10 mouse cellular contexts compared by ENCODE assay signal in genomic region chr17:29245725-29246124, GRCm38 (mm10). TPM values are rescaled to one million over a fixed set of nuclear protein-coding genes. Genes with fewer than 3 reads are reported as not detected.
A peak's percentile ranks its signal among the peaks of the same experiment; 100 is the strongest.
DNase-seq lines count a peak whose midpoint lies in the region; ATAC-seq lines count a peak whose summit lies in the region.
"Had no signal": no experiment of that assay in that cellular context is flagged by ENCODE, and none has a peak within 500 bp of the region (broad histone marks: within the 10 kb centered on the region; RNA-seq: fewer than 3 reads in every experiment).

No protein-coding gene starts in this region.

- peak; percentile 27 for DNase-seq in left cerebral cortex, postnatal 4 days
- no peak for DNase-seq in left cerebral cortex, postnatal 36 days (ENCODE audit: low spot score in 2 of 2)
- no peak for DNase-seq in limb, embryonic 10.5 days (ENCODE audit: low spot score)
- DNase-seq in kidney, postnatal 10 days = no peak
- DNase-seq in heart, adult 9 months (ENCODE audit: low spot score in 2 of 2) = no peak
- no peak for DNase-seq in kidney, adult 8-10 months
- DNase-seq: heart, postnatal 14 days had no signal

- no peak overlapping the region for H3K4me2 ChIP-seq in neural tube, embryonic 15.5 days
- H3K4me2 ChIP-seq: liver, embryonic 11.5 days had no signal

- no peaks in the 10 kb centered on the region for H3K9me3 ChIP-seq in limb, embryonic 10.5 days (replicated peaks)
- no peaks in the 10 kb centered on the region for H3K9me3 ChIP-seq in neural tube, embryonic 15.5 days (replicated peaks)

- peaks cover 11% of the 10 kb centered on the region for H3K27me3 ChIP-seq in limb, embryonic 10.5 days (ENCODE audit: low read depth, poor library complexity, severe bottlenecking)
- H3K27me3 ChIP-seq in neural tube, embryonic 15.5 days (replicated peaks) = no peaks in the 10 kb centered on the region

- 0 out of 2 replicates have a peak overlapping the region, but pooled peaks have one; percentile 7 for H3K9ac ChIP-seq in neural tube, embryonic 15.5 days (replicated peaks)

- peaks cover 24% of the 10 kb centered on the region for H3K36me3 ChIP-seq in limb, embryonic 10.5 days
- H3K36me3 ChIP-seq in neural tube, embryonic 15.5 days = peaks cover 13% of the 10 kb centered on the region

- intact Hi-C loops in left cerebral cortex, postnatal 4 days (cut with DNase I) = loop anchor here (5.0 kb wide), 1 partner anchor 198 kb away; no protein-coding TSS in a partner anchor
- intact Hi-C loops in left cerebral cortex, postnatal 36 days (cut with DNase I) = loop anchor here (2.0 to 5.0 kb wide), 3 partner anchors 67 to 198 kb away; no protein-coding TSS in a partner anchor

- peak overlapping the region; percentile 68 for H3K27ac ChIP-seq in limb, embryonic 10.5 days
- peak overlapping the region; percentile 45; the same call in 1 of the 2 replicates for H3K27ac ChIP-seq in neural tube, embryonic 15.5 days (replicated peaks)

- H3K4me3 ChIP-seq in limb, embryonic 10.5 days = no peak overlapping the region
- H3K4me3 ChIP-seq in neural tube, embryonic 15.5 days (replicated peaks) = no peak overlapping the region

- H3K4me1 ChIP-seq in limb, embryonic 10.5 days = peaks cover 34% of the 10 kb centered on the region
- peaks cover 40% of the 10 kb centered on the region for H3K4me1 ChIP-seq in neural tube, embryonic 15.5 days

- WGBS in limb, embryonic 10.5 days = 39% methylated on average over 7 of the region's 7 CpGs
- 32% methylated on average over 7 of the region's 7 CpGs for WGBS in neural tube, embryonic 15.5 days

- ATAC-seq in common myeloid progenitor, adult 5-6 weeks (replicated peaks; ENCODE audit: low read depth, poor library complexity, severe bottlenecking) = peak; percentile 78
- ATAC-seq in neural tube, embryonic 15.5 days (ENCODE audit: low FRiP score) = 0 out of 2 replicates have a peak, but pooled peaks have one; percentile 13

RNA-seq across cellular contexts. Expression of gene Cpne5, which starts 7.8 kb away (rescaled TPM):
- total RNA-seq in left cerebral cortex, postnatal 4 days (2021) = 10 to 100 TPM; 67.9 to 81.9 TPM
- 100 to 1,000 TPM; 146 to 155 TPM for total RNA-seq in left cerebral cortex, postnatal 36 days (2021)
- total RNA-seq in common myeloid progenitor, adult 5-6 weeks (2017) = 0.64 and 0.87 TPM in 2 replicates
- polyA plus RNA-seq in limb, embryonic 10.5 days (2016; fragmentation: Nextera tagmentation; extraction: Ambion mirVana) = 2.0 and 3.2 TPM in 2 replicates
- 56.0 and 61.2 TPM in 2 replicates for polyA plus RNA-seq in neural tube, embryonic 15.5 days (2015; fragmentation: Nextera tagmentation; extraction: Ambion mirVana)

RNA-seq across cellular contexts. Expression of gene Ppil1, which starts 18.3 kb away (rescaled TPM):
- total RNA-seq in left cerebral cortex, postnatal 4 days (2021) = 10 to 100 TPM; 35.1 to 40.5 TPM
- 10 to 100 TPM; 16.7 to 19.0 TPM for total RNA-seq in left cerebral cortex, postnatal 36 days (2021)
- 67.1 and 94.5 TPM in 2 replicates for total RNA-seq in common myeloid progenitor, adult 5-6 weeks (2017)
- polyA plus RNA-seq in limb, embryonic 10.5 days (2016; fragmentation: Nextera tagmentation; extraction: Ambion mirVana) = 239 and 250 TPM in 2 replicates
- polyA plus RNA-seq in neural tube, embryonic 15.5 days (2015; fragmentation: Nextera tagmentation; extraction: Ambion mirVana) = 106 and 119 TPM in 2 replicates

RNA-seq across cellular contexts. Expression of gene BC004004, which starts 22.9 kb away (rescaled TPM):
- total RNA-seq in left cerebral cortex, postnatal 4 days (2021) = 100 to 1,000 TPM; 102 to 107 TPM
- total RNA-seq in left cerebral cortex, postnatal 36 days (2021) = 10 to 100 TPM; 78.1 to 94.7 TPM
- 51.3 and 77.8 TPM in 2 replicates for total RNA-seq in common myeloid progenitor, adult 5-6 weeks (2017)
- polyA plus RNA-seq in limb, embryonic 10.5 days (2016; fragmentation: Nextera tagmentation; extraction: Ambion mirVana) = 47.9 and 52.9 TPM in 2 replicates
- polyA plus RNA-seq in neural tube, embryonic 15.5 days (2015; fragmentation: Nextera tagmentation; extraction: Ambion mirVana) = 111 and 116 TPM in 2 replicates

Comparison
In these comparisons a context has a peak if more than half of its experiments do, and no peak if none do; other contexts are left out.
1. RNA of gene Cpne5, which starts 7.8 kb away (total RNA-seq): 146 to 155 TPM in left cerebral cortex, postnatal 36 days and 67.9 to 81.9 TPM in left cerebral cortex, postnatal 4 days; 0.64 to 0.87 TPM in common myeloid progenitor, adult 5-6 weeks; every median in the first group is over 10 times any median in the second.